Mouse (Mus musculus): ENCODE data around the gene Smarcc2. TPM values are rescaled to one million over a fixed set of nuclear protein-coding genes. Genes with fewer than 3 reads are reported as not detected.

Gene Smarcc2
- polyA plus RNA-seq, 1 experiment, result 48.4 TPM

DNA sequence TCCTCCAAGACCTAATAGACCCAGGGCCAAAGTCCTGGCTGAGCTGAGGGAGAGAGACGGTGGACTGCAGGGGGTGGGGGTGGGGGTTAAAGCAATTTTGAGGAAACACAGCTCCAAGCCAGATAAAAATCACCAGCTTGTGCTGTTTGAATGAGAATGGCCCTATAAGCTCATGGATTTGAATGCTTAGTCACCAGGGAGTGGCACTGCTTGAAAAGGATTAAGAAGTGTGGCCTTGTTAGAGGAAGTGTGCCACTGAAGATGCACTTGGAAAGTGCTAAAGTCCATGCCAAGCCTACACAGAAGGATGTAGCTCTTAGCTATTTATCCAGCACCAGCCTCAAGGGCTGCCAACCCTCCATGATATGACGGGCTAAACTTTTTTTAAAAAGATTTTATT is 76.2 kb downstream of the Smarcc2 start:
- no peak overlapping the region for H3K4me3 ChIP-seq (ENCODE audit: insufficient read depth, poor library complexity, severe bottlenecking)
- H3K79me3 ChIP-seq (ENCODE audit: low read depth), result no peaks in the 10 kb centered on the region
- no peak overlapping the region for H3ac ChIP-seq (ENCODE audit: control insufficient read depth, insufficient read length, low read depth)
- H3K27me3 ChIP-seq (ENCODE audit: control insufficient read depth, insufficient read depth, insufficient read length), result no peaks in the 10 kb centered on the region
- H3K79me2 ChIP-seq (ENCODE audit: control insufficient read depth, insufficient read depth), result no peaks in the 10 kb centered on the region
- no peaks in the 10 kb centered on the region for H3K36me3 ChIP-seq (ENCODE audit: control insufficient read depth, insufficient read depth)
- no peak for TF ChIP-seq CTCF (IDR thresholded peaks at IDR 0.05; ENCODE audit: control insufficient read depth, insufficient read depth, insufficient read length)
- no peak for TF ChIP-seq MYOD1 (IDR thresholded peaks at IDR 0.05; ENCODE audit: control insufficient read depth, insufficient read length, low read depth)
- no peak for TF ChIP-seq MAX (IDR thresholded peaks at IDR 0.05)
- no peak for TF ChIP-seq FOSL1 (IDR thresholded peaks at IDR 0.05; ENCODE audit: insufficient read depth, low read length, poor library complexity, severe bottlenecking)
- no peak for TF ChIP-seq USF1 (IDR thresholded peaks at IDR 0.05; ENCODE audit: low read depth)
- TF ChIP-seq MYOG (IDR thresholded peaks at IDR 0.05; ENCODE audit: control insufficient read depth, extremely low read depth, insufficient read length), result no peak
- TF ChIP-seq CEBPB (IDR thresholded peaks at IDR 0.05; ENCODE audit: low read depth), result no peak

DNA sequence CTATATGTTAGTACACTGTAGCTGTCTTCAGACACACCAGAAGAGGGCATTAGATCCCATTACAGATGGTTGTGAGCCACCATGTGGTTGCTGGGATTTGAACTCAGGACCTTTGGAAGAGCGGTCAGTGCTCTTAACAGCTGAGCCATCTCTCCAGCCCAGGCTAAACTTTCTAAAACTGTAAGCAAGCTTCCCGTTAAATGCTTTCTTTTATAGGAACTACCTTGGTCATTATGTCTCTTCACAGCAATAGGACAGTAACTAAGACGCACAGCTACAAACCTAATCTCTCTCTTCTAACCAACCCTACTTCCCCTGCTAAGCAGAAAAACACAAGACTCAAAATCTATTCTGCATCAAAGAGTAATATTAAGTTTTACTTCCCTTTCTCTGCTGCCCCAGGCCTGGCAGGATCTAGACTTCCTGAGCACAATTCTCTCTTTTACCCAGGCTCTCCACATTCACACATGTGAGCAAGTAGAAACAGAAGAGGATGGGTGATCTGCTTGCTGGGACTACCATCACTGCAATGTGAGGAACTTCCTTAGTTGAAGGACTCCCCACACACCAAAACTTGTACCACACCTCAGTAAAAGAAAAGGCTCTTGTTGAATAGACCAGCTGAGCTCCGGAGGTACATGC is 76.7 kb downstream of the Smarcc2 start:
- H3K79me2 ChIP-seq (ENCODE audit: control insufficient read depth, insufficient read depth), result no peaks in the 10 kb centered on the region
- peak overlapping the region; percentile 37 for H3ac ChIP-seq (ENCODE audit: control insufficient read depth, insufficient read length, low read depth)
- no peaks in the 10 kb centered on the region for H3K27me3 ChIP-seq (ENCODE audit: control insufficient read depth, insufficient read depth, insufficient read length)
- TF ChIP-seq MAX (IDR thresholded peaks at IDR 0.05), result no peak
- no peak for TF ChIP-seq CTCF (IDR thresholded peaks at IDR 0.05; ENCODE audit: control insufficient read depth, insufficient read depth, insufficient read length)
- no peak for TF ChIP-seq FOSL1 (IDR thresholded peaks at IDR 0.05; ENCODE audit: insufficient read depth, low read length, poor library complexity, severe bottlenecking)
- TF ChIP-seq USF1 (IDR thresholded peaks at IDR 0.05; ENCODE audit: low read depth), result no peak
- TF ChIP-seq CEBPB (IDR thresholded peaks at IDR 0.05; ENCODE audit: low read depth), result no peak
- no peak for TF ChIP-seq MYOD1 (IDR thresholded peaks at IDR 0.05; ENCODE audit: control insufficient read depth, insufficient read length, low read depth)
- TF ChIP-seq MYOG (IDR thresholded peaks at IDR 0.05; ENCODE audit: control insufficient read depth, extremely low read depth, insufficient read length), result no peak
- H3K79me3 ChIP-seq (ENCODE audit: low read depth), result no peaks in the 10 kb centered on the region
- no peak overlapping the region for H3K4me3 ChIP-seq (ENCODE audit: insufficient read depth, poor library complexity, severe bottlenecking)
- H3K36me3 ChIP-seq (ENCODE audit: control insufficient read depth, insufficient read depth), result no peaks in the 10 kb centered on the region

DNA sequence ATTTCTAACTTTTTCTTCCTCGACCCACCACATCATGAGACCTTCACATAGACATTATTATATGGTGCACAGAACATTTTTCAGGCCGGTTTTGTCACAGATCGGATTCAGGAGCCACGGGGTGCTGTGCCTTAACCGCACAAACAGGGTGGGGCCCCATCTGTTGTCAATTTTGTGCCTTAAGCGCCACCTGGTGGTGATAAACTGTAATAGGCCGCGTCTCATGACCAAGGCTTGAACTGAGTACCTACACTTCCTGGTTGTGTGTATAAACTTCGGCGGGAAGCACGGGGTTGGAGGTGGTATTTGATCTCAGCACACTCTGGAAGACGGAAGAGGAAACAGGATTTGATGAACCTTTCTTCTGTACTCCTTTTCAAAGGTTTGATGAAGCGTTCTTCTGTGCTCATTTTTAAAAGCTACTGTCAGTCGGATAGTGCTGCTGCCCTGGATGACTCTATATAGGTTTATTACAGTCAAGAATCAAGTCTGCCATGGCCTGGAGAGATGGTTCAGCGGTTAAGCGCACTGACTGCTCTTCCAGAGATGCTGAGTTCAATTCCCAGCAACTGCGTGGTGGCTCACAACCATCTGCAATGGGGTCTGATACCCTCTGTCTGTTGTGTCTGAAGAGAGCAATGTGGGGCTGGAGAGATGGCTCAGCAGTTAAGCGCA is 77.4 kb downstream of the Smarcc2 start:
- TF ChIP-seq CTCF (IDR thresholded peaks at IDR 0.05; ENCODE audit: control insufficient read depth, insufficient read depth, insufficient read length), result peak; percentile 76
- TF ChIP-seq MYOD1 (IDR thresholded peaks at IDR 0.05; ENCODE audit: control insufficient read depth, insufficient read length, low read depth), result no peak
- TF ChIP-seq USF1 (IDR thresholded peaks at IDR 0.05; ENCODE audit: low read depth), result peak; percentile 38
- TF ChIP-seq FOSL1 (IDR thresholded peaks at IDR 0.05; ENCODE audit: insufficient read depth, low read length, poor library complexity, severe bottlenecking), result no peak
- no peak for TF ChIP-seq CEBPB (IDR thresholded peaks at IDR 0.05; ENCODE audit: low read depth)
- no peak for TF ChIP-seq MYOG (IDR thresholded peaks at IDR 0.05; ENCODE audit: control insufficient read depth, extremely low read depth, insufficient read length)
- TF ChIP-seq MAX (IDR thresholded peaks at IDR 0.05), result peak; percentile 91
- H3K79me2 ChIP-seq (ENCODE audit: control insufficient read depth, insufficient read depth), result no peaks in the 10 kb centered on the region
- peak overlapping the region; percentile 48 for H3ac ChIP-seq (ENCODE audit: control insufficient read depth, insufficient read length, low read depth)
- H3K36me3 ChIP-seq (ENCODE audit: control insufficient read depth, insufficient read depth), result no peaks in the 10 kb centered on the region
- H3K79me3 ChIP-seq (ENCODE audit: low read depth), result no peaks in the 10 kb centered on the region
- H3K27me3 ChIP-seq (ENCODE audit: control insufficient read depth, insufficient read depth, insufficient read length), result no peaks in the 10 kb centered on the region
- H3K4me3 ChIP-seq (ENCODE audit: insufficient read depth, poor library complexity, severe bottlenecking), result no peak overlapping the region

DNA sequence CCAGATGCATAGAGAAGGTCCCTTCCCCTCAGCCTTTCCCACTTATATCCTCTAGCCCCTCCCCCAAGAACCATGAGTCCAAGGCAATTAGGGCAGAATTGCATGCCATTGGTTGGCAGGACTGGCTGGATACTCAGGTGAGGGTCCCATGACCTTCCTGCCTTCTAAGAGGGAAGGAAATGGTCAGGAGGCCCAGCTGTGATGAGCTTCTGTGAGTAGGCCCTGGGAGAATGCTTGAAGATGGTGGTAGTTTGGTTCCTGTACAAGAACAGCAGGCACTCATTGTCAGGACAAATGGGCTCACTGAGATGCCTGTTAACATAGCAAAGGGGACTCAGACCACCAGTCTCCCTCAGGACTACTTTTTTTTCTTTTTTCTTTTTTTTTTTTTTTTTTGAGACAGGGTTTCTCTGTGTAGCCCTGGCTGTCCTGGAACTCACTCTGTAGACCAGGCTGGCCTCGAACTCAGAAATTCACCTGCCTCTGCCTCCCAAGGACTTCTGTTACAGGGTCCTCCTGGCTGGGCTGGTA is 79.4 kb downstream of the Smarcc2 start:
- Histone ChIP-seq H3K79me2 (ENCODE audit: control insufficient read depth, insufficient read depth) (no peaks in the 10 kb centered on the region), H3K79me3 (ENCODE audit: low read depth) (peaks cover under 1% of the 10 kb centered on the region), H3ac (ENCODE audit: control insufficient read depth, insufficient read length, low read depth) (no peak overlapping the region), H3K27me3 (ENCODE audit: control insufficient read depth, insufficient read depth, insufficient read length) (no peaks in the 10 kb centered on the region), H3K4me3 (ENCODE audit: insufficient read depth, poor library complexity, severe bottlenecking) (no peak overlapping the region), H3K36me3 (ENCODE audit: control insufficient read depth, insufficient read depth) (peaks cover 6% of the 10 kb centered on the region)
- TF ChIP-seq CEBPB (IDR thresholded peaks at IDR 0.05; ENCODE audit: low read depth) (no peak), CTCF (IDR thresholded peaks at IDR 0.05; ENCODE audit: control insufficient read depth, insufficient read depth, insufficient read length) (no peak), MYOD1 (IDR thresholded peaks at IDR 0.05; ENCODE audit: control insufficient read depth, insufficient read length, low read depth) (no peak), MAX (IDR thresholded peaks at IDR 0.05) (no peak), FOSL1 (IDR thresholded peaks at IDR 0.05; ENCODE audit: insufficient read depth, low read length, poor library complexity, severe bottlenecking) (no peak), MYOG (IDR thresholded peaks at IDR 0.05; ENCODE audit: control insufficient read depth, extremely low read depth, insufficient read length) (no peak), USF1 (IDR thresholded peaks at IDR 0.05; ENCODE audit: low read depth) (no peak)

Small RNA genes lying within 50 kb of the gene (microRNA-seq; reads per million reads assigned to microRNA genes)
- 0.16 reads per million for gene Mir6916 (ENCODE audit: borderline microRNAs expressed)
- 0.36 reads per million for gene Mir8105 (ENCODE audit: borderline microRNAs expressed)

Other genes starting within 250 kb of the Smarcc2 start
- gene Spryd4, start 247.4 kb upstream of the Smarcc2 start, polyA plus RNA-seq (2012; fragmentation: generic; extraction: Trizol), result 13.4 TPM
- gene Mip, start 233.4 kb upstream of the Smarcc2 start, polyA plus RNA-seq (2012; fragmentation: generic; extraction: Trizol), result not detected
- 17.7 TPM for gene Timeless, start 227.2 kb upstream of the Smarcc2 start, polyA plus RNA-seq (2012; fragmentation: generic; extraction: Trizol)
- 0.16 TPM for gene Apon, start 205.2 kb upstream of the Smarcc2 start, polyA plus RNA-seq (2012; fragmentation: generic; extraction: Trizol)
- not detected for gene Apof, start 190.6 kb upstream of the Smarcc2 start, polyA plus RNA-seq (2012; fragmentation: generic; extraction: Trizol)
- 3.9 TPM for gene Stat2, start 188.7 kb upstream of the Smarcc2 start, polyA plus RNA-seq (2012; fragmentation: generic; extraction: Trizol)
- not detected for gene Il23a, start 160.5 kb upstream of the Smarcc2 start, polyA plus RNA-seq (2012; fragmentation: generic; extraction: Trizol)
- gene Pan2, start 155.9 kb upstream of the Smarcc2 start, polyA plus RNA-seq (2012; fragmentation: generic; extraction: Trizol), result 5.0 TPM
- 102 TPM for gene Cnpy2, start 136.8 kb upstream of the Smarcc2 start, polyA plus RNA-seq (2012; fragmentation: generic; extraction: Trizol)
- gene Cs, start 121.5 kb upstream of the Smarcc2 start, polyA plus RNA-seq (2012; fragmentation: generic; extraction: Trizol), result 212 TPM
- gene Coq10a, start 90.3 kb upstream of the Smarcc2 start, polyA plus RNA-seq (2012; fragmentation: generic; extraction: Trizol), result 13.7 TPM
- gene Ankrd52, start 82.1 kb upstream of the Smarcc2 start, polyA plus RNA-seq (2012; fragmentation: generic; extraction: Trizol), result 35.9 TPM
- gene Slc39a5, start 58.0 kb upstream of the Smarcc2 start, polyA plus RNA-seq (2012; fragmentation: generic; extraction: Trizol), result not detected
- gene Nabp2, start 47.8 kb upstream of the Smarcc2 start, polyA plus RNA-seq (2012; fragmentation: generic; extraction: Trizol), result 93.0 TPM
- gene Rnf41, start 47.6 kb upstream of the Smarcc2 start, polyA plus RNA-seq (2012; fragmentation: generic; extraction: Trizol), result 34.0 TPM
- 3,169 TPM for gene Myl6, start 34.9 kb downstream of the Smarcc2 start, polyA plus RNA-seq (2012; fragmentation: generic; extraction: Trizol)
- gene Myl6b, start 39.4 kb downstream of the Smarcc2 start, polyA plus RNA-seq (2012; fragmentation: generic; extraction: Trizol), result 16.7 TPM
- gene Esyt1, start 66.6 kb downstream of the Smarcc2 start, polyA plus RNA-seq (2012; fragmentation: generic; extraction: Trizol), result 120 TPM
- gene Zc3h10, start 88.5 kb downstream of the Smarcc2 start, polyA plus RNA-seq (2012; fragmentation: generic; extraction: Trizol), result 13.0 TPM
- 13,760 TPM for gene Rpl41, start 90.1 kb downstream of the Smarcc2 start, polyA plus RNA-seq (2012; fragmentation: generic; extraction: Trizol)
- 232 TPM for gene Pa2g4, start 106.7 kb downstream of the Smarcc2 start, polyA plus RNA-seq (2012; fragmentation: generic; extraction: Trizol)
- gene Erbb3, start 130.4 kb downstream of the Smarcc2 start, polyA plus RNA-seq (2012; fragmentation: generic; extraction: Trizol), result 0.28 TPM
- gene Rps26, start 167.5 kb downstream of the Smarcc2 start, polyA plus RNA-seq (2012; fragmentation: generic; extraction: Trizol), result 2,179 TPM
- gene Ikzf4, start 186.7 kb downstream of the Smarcc2 start, polyA plus RNA-seq (2012; fragmentation: generic; extraction: Trizol), result 0.05 TPM
- gene Suox, start 214.8 kb downstream of the Smarcc2 start, polyA plus RNA-seq (2012; fragmentation: generic; extraction: Trizol), result 9.6 TPM
- gene Rab5b, start 237.0 kb downstream of the Smarcc2 start, polyA plus RNA-seq (2012; fragmentation: generic; extraction: Trizol), result 27.0 TPM
- gene Pmel, start 244.9 kb downstream of the Smarcc2 start, polyA plus RNA-seq (2012; fragmentation: generic; extraction: Trizol), result 0.16 TPM
- gene Cdk2, start 245.8 kb downstream of the Smarcc2 start, polyA plus RNA-seq (2012; fragmentation: generic; extraction: Trizol), result 34.7 TPM

Measured in C2C12 (cell line).